Mouse (Mus musculus): Measurements from ENCODE around the gene Fam169b.

The Fam169b gene

DNA sequence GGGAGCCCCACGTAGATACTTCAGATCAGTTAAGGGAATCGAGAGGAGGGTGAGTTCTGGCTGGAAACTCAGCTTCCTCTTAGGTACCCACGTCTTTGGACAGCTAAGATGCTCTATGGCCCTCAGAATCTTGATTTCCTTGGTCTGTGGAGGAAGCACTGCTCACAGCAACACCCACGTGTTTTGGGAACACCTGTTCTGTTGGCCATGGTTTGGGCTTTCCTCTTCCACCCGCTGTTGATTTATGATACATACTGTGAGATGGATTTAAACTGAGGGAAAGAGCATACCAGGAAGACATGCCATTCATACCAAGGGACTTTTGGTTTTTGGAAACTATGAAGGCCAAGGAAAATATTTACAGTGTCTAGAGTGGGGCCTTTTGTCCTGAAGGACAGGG, 38.8 kb downstream of the Fam169b start:
- no peaks in the 10 kb centered on the region for H3K36me3 ChIP-seq (ENCODE audit: insufficient read depth, low read length)
- H3K9me3 ChIP-seq (ENCODE audit: low read length): no peaks in the 10 kb centered on the region
- H3K4me1 ChIP-seq (replicated peaks; ENCODE audit: low read depth, low read length): peaks cover 13% of the 10 kb centered on the region
- no peaks in the 10 kb centered on the region for H3K27me3 ChIP-seq (ENCODE audit: insufficient read depth, low read length)
- H3K4me3 ChIP-seq (replicated peaks; ENCODE audit: low read length): no peak overlapping the region
- TF ChIP-seq POU5F1 (IDR thresholded peaks at IDR 0.05; ENCODE audit: borderline replicate concordance, low read length) (no peak), CTCF (conservative IDR thresholded peaks at IDR 0.05; ENCODE audit: low read length) (no peak), NANOG (IDR thresholded peaks at IDR 0.05; ENCODE audit: borderline replicate concordance, low read length) (no peak)

DNA sequence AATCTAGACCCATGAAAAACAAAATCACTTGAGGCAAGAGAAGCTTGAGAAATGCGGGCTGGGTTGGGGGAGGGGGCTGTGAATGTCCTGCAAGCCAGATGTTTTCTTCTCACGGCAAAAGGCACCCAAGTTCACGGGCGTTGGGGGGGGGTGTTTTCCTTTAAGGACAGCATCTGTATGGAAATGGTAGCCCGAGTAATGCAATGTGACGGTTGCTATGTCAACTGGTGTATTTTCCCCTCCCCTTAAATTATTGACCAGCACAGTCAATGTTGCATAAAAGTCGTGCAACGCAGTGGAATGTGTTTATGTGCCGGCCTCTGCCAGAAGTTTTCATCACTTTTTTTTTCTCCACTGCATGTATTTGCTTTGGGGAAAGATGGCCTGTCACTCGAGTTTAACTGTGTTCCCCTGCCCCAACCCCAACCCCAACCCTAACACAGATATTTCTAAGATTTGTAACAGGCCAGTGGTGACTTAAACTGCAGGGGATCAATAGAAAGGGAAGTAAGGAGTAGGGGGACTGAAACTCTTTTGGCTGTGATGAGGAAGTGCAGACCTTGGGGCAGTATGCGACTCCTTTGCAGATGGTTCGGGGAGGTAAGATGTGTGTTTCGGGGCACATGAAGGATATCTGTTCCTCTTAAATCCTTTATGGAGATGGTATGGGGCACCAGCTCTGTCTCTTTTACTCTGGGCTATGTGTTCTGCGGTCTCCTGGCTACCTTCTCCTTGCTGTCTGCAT, 39.6 kb downstream of the Fam169b start:
- no peaks in the 10 kb centered on the region for H3K36me3 ChIP-seq (ENCODE audit: insufficient read depth, low read length)
- no peak for TF ChIP-seq POU5F1 (IDR thresholded peaks at IDR 0.05; ENCODE audit: borderline replicate concordance, low read length)
- no peak for TF ChIP-seq NANOG (IDR thresholded peaks at IDR 0.05; ENCODE audit: borderline replicate concordance, low read length)
- no peak for TF ChIP-seq CTCF (conservative IDR thresholded peaks at IDR 0.05; ENCODE audit: low read length)
- H3K27me3 ChIP-seq (ENCODE audit: insufficient read depth, low read length): no peaks in the 10 kb centered on the region
- H3K4me3 ChIP-seq (replicated peaks; ENCODE audit: low read length): no peak overlapping the region
- no peaks in the 10 kb centered on the region for H3K9me3 ChIP-seq (ENCODE audit: low read length)
- H3K4me1 ChIP-seq (replicated peaks; ENCODE audit: low read depth, low read length): peaks cover 6% of the 10 kb centered on the region

DNA sequence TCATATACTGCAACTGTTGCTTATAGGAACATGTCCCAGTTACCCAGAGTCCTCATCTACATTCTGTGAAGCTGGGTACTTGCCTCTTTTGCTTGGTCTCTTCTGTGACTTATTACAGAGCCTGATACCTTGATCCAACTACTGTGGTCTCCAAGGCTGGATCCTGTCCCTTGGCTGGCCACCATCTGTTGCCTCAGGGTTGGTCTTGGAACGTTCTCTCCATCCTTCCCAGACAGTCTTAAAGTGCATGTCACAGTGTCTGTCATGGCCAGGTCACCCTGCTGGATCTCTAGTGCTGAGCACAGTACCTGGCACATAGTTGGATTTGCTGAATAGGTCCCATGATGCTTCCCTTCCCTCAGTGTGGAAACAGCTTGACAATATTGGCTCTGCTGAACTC, 40.6 kb downstream of the Fam169b start:
- Histone ChIP-seq H3K4me3 (replicated peaks; ENCODE audit: low read length) (no peak overlapping the region), H3K4me1 (replicated peaks; ENCODE audit: low read depth, low read length) (peaks cover 7% of the 10 kb centered on the region), H3K9me3 (ENCODE audit: low read length) (no peaks in the 10 kb centered on the region), H3K36me3 (ENCODE audit: insufficient read depth, low read length) (no peaks in the 10 kb centered on the region), H3K27me3 (ENCODE audit: insufficient read depth, low read length) (no peaks in the 10 kb centered on the region)
- TF ChIP-seq POU5F1 (IDR thresholded peaks at IDR 0.05; ENCODE audit: borderline replicate concordance, low read length) (no peak), NANOG (IDR thresholded peaks at IDR 0.05; ENCODE audit: borderline replicate concordance, low read length) (no peak), CTCF (conservative IDR thresholded peaks at IDR 0.05; ENCODE audit: low read length) (no peak)

DNA sequence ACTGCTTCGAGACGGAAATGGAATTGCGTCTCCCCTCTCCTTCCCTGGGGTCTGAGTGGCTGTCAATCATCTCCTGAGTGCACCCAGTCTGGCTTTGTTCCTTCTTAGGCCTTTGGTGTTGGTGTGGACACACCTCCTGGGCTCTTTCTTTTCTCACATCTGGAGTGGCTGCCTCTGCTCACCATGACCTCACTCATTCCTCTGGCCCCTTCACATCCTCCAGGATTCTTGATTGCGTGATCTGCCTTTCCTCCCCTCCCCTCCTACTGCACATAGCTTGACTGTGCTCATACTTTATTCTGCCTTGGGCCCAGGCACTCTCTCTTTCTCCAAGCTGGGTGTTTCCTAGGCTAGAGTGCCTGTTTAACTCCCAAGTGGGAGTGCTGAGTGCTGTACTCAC, 41.4 kb downstream of the Fam169b start:
- H3K36me3 ChIP-seq (ENCODE audit: insufficient read depth, low read length): no peaks in the 10 kb centered on the region
- H3K4me3 ChIP-seq (replicated peaks; ENCODE audit: low read length): no peak overlapping the region
- TF ChIP-seq CTCF (conservative IDR thresholded peaks at IDR 0.05; ENCODE audit: low read length) (no peak), NANOG (IDR thresholded peaks at IDR 0.05; ENCODE audit: borderline replicate concordance, low read length) (no peak), POU5F1 (IDR thresholded peaks at IDR 0.05; ENCODE audit: borderline replicate concordance, low read length) (no peak)
- peaks cover 13% of the 10 kb centered on the region for H3K4me1 ChIP-seq (replicated peaks; ENCODE audit: low read depth, low read length)
- no peaks in the 10 kb centered on the region for H3K9me3 ChIP-seq (ENCODE audit: low read length)
- H3K27me3 ChIP-seq (ENCODE audit: insufficient read depth, low read length): no peaks in the 10 kb centered on the region

DNA sequence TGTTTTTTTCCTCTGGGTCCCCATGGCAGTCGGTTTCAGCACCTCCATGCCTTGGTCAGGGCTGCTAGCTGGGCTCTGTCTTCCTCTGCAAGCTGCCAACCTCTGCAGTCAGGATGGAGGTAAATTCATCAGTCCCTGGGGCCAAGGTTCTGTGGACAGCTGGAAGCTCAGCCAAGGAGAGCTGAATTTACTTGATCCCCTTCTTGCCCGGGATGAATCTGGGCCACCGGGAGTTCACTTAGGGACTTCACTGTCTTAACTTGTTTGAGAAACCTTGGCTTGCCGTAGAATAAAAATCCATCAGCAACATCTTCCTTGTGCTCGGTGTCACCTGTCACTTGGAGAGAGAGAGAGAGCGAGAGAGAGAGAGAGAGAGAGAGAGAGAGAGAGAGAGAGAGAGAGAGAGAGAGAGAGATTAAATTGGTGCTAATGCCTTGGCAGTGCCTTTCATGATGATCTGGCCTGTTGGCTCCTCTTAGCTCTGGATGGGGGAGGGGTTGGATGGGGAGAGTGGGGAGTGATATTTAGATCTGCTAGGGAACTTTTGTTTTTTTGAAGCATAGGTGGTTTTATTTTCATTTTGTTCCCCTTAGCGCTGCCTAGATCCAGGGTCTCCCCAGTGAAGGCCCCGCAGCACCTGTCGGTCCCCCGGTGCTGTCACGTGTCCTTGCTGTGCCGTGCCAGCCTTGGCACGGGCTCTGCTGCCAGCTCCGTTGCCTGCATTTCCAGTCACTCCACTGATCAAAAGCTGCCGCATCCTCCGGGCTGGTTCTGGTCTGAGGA, 44.6 kb downstream of the Fam169b start:
- TF ChIP-seq CTCF (conservative IDR thresholded peaks at IDR 0.05; ENCODE audit: low read length) (no peak), NANOG (IDR thresholded peaks at IDR 0.05; ENCODE audit: borderline replicate concordance, low read length) (no peak), POU5F1 (IDR thresholded peaks at IDR 0.05; ENCODE audit: borderline replicate concordance, low read length) (no peak)
- no peak overlapping the region for H3K4me3 ChIP-seq (replicated peaks; ENCODE audit: low read length)
- H3K36me3 ChIP-seq (ENCODE audit: insufficient read depth, low read length): no peaks in the 10 kb centered on the region
- H3K9me3 ChIP-seq (ENCODE audit: low read length): no peaks in the 10 kb centered on the region
- peaks cover 15% of the 10 kb centered on the region for H3K4me1 ChIP-seq (replicated peaks; ENCODE audit: low read depth, low read length)
- no peaks in the 10 kb centered on the region for H3K27me3 ChIP-seq (ENCODE audit: insufficient read depth, low read length)

DNA sequence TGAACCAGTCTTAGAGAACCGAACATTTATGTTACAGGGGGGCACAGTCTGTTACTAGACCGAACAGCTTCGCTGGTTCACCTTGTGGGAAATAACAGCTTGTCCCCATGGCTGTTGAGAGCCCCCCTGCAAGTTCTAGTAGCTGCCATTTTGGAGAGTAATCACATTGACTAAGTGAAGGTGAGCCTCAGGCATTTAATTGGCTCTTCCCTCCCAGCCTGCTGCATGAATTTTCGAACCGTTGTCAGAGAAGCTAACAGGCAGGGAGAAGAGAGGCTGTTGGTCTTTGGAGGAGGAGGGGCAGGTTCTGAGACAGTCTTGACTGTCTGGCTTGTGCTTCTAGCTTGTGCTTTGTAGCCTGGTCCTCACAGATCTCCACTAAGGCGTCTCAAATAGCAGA, 45.3 kb downstream of the Fam169b start:
- no peaks in the 10 kb centered on the region for H3K36me3 ChIP-seq (ENCODE audit: insufficient read depth, low read length)
- no peak for TF ChIP-seq CTCF (conservative IDR thresholded peaks at IDR 0.05; ENCODE audit: low read length)
- H3K4me3 ChIP-seq (replicated peaks; ENCODE audit: low read length): no peak overlapping the region
- no peaks in the 10 kb centered on the region for H3K9me3 ChIP-seq (ENCODE audit: low read length)
- peaks cover 15% of the 10 kb centered on the region for H3K4me1 ChIP-seq (replicated peaks; ENCODE audit: low read depth, low read length)
- H3K27me3 ChIP-seq (ENCODE audit: insufficient read depth, low read length): no peaks in the 10 kb centered on the region

DNA sequence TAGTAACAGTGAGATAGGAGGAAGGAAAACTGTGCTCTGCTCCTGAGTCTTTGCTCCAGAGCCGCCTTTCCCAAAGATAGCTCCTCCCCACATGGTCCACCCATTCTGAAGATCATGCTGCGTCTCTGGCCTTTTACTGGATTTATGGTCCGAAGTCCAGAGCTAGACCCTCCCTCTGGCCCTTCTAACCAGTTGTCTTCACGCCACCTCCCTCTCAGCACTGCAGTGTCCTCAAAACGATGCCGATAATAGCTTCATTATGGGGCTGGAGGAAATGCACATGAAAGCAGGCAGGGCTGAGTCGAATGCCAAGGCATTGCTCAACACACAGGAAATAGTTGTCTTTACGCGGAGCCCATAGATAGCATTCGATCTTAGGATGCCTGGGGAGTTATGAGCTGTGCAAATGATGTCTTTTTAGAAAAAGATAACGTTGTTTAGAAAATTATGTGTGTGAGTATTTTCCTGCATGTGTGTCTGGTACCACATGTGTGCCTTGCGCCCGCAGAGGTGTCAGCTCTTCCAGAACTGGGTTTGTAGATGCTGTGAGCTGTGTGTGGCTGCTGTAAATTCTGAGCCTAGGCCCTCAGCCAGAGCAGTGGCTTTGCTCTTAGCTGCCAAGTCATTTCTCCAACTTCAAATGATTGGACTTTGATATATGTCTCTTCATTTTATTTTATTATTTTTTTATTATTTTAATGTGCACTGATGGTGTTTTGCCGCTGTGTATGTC, 46.6 kb downstream of the Fam169b start:
- TF ChIP-seq POU5F1 (IDR thresholded peaks at IDR 0.05; ENCODE audit: borderline replicate concordance, low read length) (no peak), CTCF (conservative IDR thresholded peaks at IDR 0.05; ENCODE audit: low read length) (0 out of 2 replicates have a peak, but pooled peaks have one; percentile 1)
- no peak overlapping the region for H3K4me3 ChIP-seq (replicated peaks; ENCODE audit: low read length)
- H3K4me1 ChIP-seq (replicated peaks; ENCODE audit: low read depth, low read length): peaks cover 15% of the 10 kb centered on the region
- H3K9me3 ChIP-seq (ENCODE audit: low read length): no peaks in the 10 kb centered on the region
- no peaks in the 10 kb centered on the region for H3K27me3 ChIP-seq (ENCODE audit: insufficient read depth, low read length)
- H3K36me3 ChIP-seq (ENCODE audit: insufficient read depth, low read length): 0 out of 2 replicates have a peak, but pooled peaks cover 4% of the 10 kb centered on the region

DNA sequence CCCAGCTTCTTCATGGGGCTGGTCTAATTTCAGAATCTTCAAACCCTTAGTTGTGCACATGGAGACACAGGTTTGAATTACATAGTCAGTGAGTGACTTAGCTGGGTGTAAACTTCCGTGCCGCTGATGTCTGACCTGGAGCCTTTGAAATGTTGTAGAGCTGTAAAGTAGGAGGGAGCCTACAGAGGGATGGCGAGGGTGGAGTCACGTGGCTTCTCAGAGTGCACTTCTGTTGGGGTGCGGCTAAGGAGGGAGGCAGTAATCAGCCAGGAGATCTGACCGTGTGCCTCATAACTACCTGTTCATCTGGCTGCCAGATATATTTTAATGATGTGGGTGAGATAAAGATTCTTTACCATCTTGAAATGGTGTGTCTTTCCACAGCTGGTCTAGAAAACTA, 49.4 kb downstream of the Fam169b start:
- Histone ChIP-seq H3K27me3 (ENCODE audit: insufficient read depth, low read length) (no peaks in the 10 kb centered on the region), H3K4me3 (replicated peaks; ENCODE audit: low read length) (no peak overlapping the region), H3K9me3 (ENCODE audit: low read length) (no peaks in the 10 kb centered on the region), H3K36me3 (ENCODE audit: insufficient read depth, low read length) (0 out of 2 replicates have a peak, but pooled peaks cover 5% of the 10 kb centered on the region), H3K4me1 (replicated peaks; ENCODE audit: low read depth, low read length) (peaks cover 15% of the 10 kb centered on the region)
- no peak for TF ChIP-seq CTCF (conservative IDR thresholded peaks at IDR 0.05; ENCODE audit: low read length)
- TF ChIP-seq NANOG (IDR thresholded peaks at IDR 0.05; ENCODE audit: borderline replicate concordance, low read length): no peak
